Mouse (Mus musculus) hindbrain, embryonic 16.5 days (tissue): Measurements from ENCODE around the gene Tprkb. TPM values are rescaled to one million over a fixed set of nuclear protein-coding genes. Genes with fewer than 3 reads are reported as not detected.
"Not testable (repeated sequence)": the region's sequence is repeated elsewhere in the genome, so short reads cannot be mapped to it uniquely, and the experiment has no call there.

Source experiments
- ATAC-seq: fragments of 200-750 bp; cut with Nextera tagmentation; 2 replicates; pipeline ENCODE4 v1.8.0; 2017; ENCODE audit warnings: moderate TSS enrichment, moderate library complexity
- H3K27ac ChIP-seq: fragments of 300-500 bp; sonication (generic); 2 replicates; pipeline ENCODE4 v1.5.1; 2014; ENCODE audit warnings: low read depth, mild to moderate bottlenecking, control low read depth, low read length, moderate library complexity
- H3K27me3 ChIP-seq: fragments of 300-500 bp; sonication (generic); replicated peaks from 2 replicates; pipeline ENCODE4 v1.6.1; 2014; ENCODE audit warnings: low read length; ENCODE audit not compliant: control insufficient read depth, insufficient read depth
- H3K36me3 ChIP-seq: fragments of 300-500 bp; sonication (generic); 2 replicates; pipeline ENCODE4 v1.6.1; 2014; ENCODE audit warnings: mild to moderate bottlenecking, low read length, moderate library complexity, mixed read lengths; ENCODE audit not compliant: control insufficient read depth, insufficient read depth
- H3K4me1 ChIP-seq: fragments of 300-500 bp; sonication (generic); 2 replicates; pipeline ENCODE4 v1.6.1; 2014; ENCODE audit warnings: low read depth, low read length; ENCODE audit not compliant: control insufficient read depth, insufficient read depth
- H3K4me2 ChIP-seq: fragments of 300-500 bp; sonication (generic); 2 replicates; pipeline ENCODE4 v1.6.1; 2014; ENCODE audit warnings: mild to moderate bottlenecking, low read length, control low read depth, moderate library complexity
- H3K4me3 ChIP-seq: fragments of 300-500 bp; sonication (generic); 2 replicates; pipeline ENCODE4 v1.5.1; 2014; ENCODE audit warnings: mild to moderate bottlenecking, low read length, control low read depth, moderate library complexity
- H3K9ac ChIP-seq: fragments of 300-500 bp; sonication (generic); 2 replicates; pipeline ENCODE4 v1.6.1; 2014; ENCODE audit warnings: low read depth, mild to moderate bottlenecking, control low read depth, low read length, moderate library complexity
- H3K9me3 ChIP-seq: fragments of 300-500 bp; sonication (generic); 2 replicates; pipeline ENCODE4 v1.6.1; 2014; ENCODE audit warnings: mild to moderate bottlenecking, low read length, moderate library complexity; ENCODE audit not compliant: control insufficient read depth
- WGBS: fragments of 180-500 bp; shearing (Covaris S2); extraction: QIAGEN DNeasy Blood & Tissue Kit; methylation state at CpG from one replicate; pipeline ENCODE4 v1.1.7; 2014; 5-methylcytosine and 5-hydroxymethylcytosine counted together
- polyA plus RNA-seq: library from polyadenylated mRNA; unstranded; fragments of >200 nt; fragmentation: Nextera tagmentation; extraction: Ambion mirVana; gene quantifications from 2 replicates; pipeline ENCODE4 v1.2.1, GENCODE M21; 2015

Gene Tprkb
- polyA plus RNA-seq = 49.3 and 53.3 TPM in 2 replicates

DNA sequence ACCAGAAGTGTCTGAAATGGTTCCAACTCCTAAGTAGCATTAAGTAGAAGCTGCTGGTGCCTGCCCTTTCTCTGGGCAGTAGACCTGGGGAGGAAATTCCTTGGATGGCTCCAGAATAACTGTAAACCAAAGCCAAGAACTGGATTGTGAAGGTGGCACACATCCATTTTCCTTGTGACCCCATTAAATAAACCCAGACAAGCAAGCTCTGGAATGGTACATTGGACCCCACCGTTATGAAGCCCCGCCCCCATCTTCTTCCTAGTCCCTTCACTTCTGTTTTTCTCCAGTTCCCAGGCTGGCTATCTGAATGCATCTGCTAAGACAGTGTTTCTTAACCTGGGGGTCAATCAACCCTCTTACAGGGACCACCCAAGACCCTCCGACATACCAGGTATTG is at the start of gene Tprkb:
Tprkb (plus strand) TSS at position 279 of the 400 bp plus-strand sequence.
- Histone ChIP-seq H3K4me3 (no peak within 1 kb of the TSS), H3K27ac (no peak within 1 kb of the TSS), H3K9me3 (no peaks in the 10 kb centered on the region), H3K27me3 (no peaks in the 10 kb centered on the region), H3K9ac (no peak within 1 kb of the TSS), H3K4me1 (peaks cover 11% of the 10 kb centered on the region), H3K36me3 (no peaks in the 10 kb centered on the region), H3K4me2 (no peak within 1 kb of the TSS)
- 90% methylated on average over 3 of the region's 3 CpGs for WGBS
- no peak for ATAC-seq

DNA sequence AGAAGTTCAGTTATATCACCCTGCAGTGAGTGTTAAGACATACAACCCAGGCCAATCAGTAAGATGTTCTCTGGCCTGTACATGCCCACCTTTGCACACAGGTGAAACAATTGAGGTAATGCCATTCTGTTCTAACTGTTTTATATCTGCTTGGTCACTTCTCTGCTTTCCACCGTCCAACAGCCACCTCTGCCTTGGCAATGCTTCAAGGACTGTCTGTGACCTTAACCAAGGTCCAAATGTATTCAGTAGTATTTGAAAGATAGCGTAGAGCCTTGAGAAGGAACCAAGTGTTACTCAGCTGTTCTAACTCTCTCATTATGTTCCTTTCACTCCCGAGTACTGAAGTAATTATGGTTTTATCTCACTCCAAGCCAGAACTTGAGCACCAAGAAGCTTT is 49.1 kb upstream of the Tprkb start:
- H3K9ac ChIP-seq = no peak overlapping the region
- H3K4me1 ChIP-seq = no peaks in the 10 kb centered on the region
- 69% methylated on average over 3 of the region's 3 CpGs for WGBS
- H3K4me3 ChIP-seq = no peak overlapping the region
- H3K36me3 ChIP-seq = no peaks in the 10 kb centered on the region
- ATAC-seq = no peak
- H3K27ac ChIP-seq = no peak overlapping the region
- H3K9me3 ChIP-seq = no peaks in the 10 kb centered on the region
- no peak overlapping the region for H3K4me2 ChIP-seq
- no peaks in the 10 kb centered on the region for H3K27me3 ChIP-seq

DNA sequence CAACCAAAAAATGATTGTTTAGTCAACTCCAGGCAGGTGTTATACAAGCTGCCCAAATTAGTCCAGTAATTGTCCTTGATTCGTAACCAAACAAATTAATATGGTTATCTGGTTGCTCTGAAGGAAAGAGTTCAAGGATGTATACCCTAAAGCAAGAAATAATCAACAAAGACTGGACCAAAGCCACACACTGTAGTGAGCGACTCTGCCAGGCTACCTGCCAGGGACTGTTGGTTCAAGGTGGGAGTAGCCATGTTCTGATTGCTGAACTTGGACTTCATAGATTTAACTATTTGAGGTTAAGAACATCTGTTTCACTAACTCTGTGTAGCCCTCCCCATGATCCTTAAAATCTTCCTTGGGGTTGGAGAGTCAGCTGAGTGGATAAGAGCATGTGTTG is 48.5 kb upstream of the Tprkb start:
- H3K9ac ChIP-seq = no peak overlapping the region
- H3K9me3 ChIP-seq = no peaks in the 10 kb centered on the region
- H3K4me1 ChIP-seq = no peaks in the 10 kb centered on the region
- no peak overlapping the region for H3K4me3 ChIP-seq
- no peak for ATAC-seq
- H3K36me3 ChIP-seq = no peaks in the 10 kb centered on the region
- H3K4me2 ChIP-seq = no peak overlapping the region
- no peak overlapping the region for H3K27ac ChIP-seq
- 79% methylated on average over 2 of the region's 2 CpGs for WGBS
- H3K27me3 ChIP-seq = no peaks in the 10 kb centered on the region

DNA sequence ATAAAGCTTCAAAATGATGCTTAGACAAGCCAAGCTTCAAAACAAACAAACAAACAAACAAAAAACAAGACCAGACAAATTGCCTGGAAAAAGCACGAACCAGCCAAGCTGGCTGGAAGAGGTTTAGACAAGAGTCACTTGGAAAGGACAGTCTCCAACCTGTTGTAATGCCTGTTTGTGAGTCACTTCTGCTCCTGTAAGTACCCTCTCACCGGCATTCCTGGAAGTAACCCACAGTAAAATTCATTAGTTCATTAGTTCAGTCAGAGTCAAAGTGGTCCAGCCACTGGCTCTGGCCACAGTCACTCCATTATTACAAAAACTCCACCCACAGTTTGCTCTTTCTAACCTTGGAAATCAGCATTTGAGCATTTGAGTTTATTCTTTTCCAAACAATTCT is 47.8 kb upstream of the Tprkb start:
- Histone ChIP-seq H3K27ac (no peak overlapping the region), H3K4me3 (no peak overlapping the region), H3K4me2 (no peak overlapping the region), H3K9ac (no peak overlapping the region), H3K36me3 (no peaks in the 10 kb centered on the region), H3K9me3 (no peaks in the 10 kb centered on the region), H3K27me3 (no peaks in the 10 kb centered on the region), H3K4me1 (no peaks in the 10 kb centered on the region)
- ATAC-seq = no peak
- WGBS = 92% methylated on average over 2 of the region's 2 CpGs

DNA sequence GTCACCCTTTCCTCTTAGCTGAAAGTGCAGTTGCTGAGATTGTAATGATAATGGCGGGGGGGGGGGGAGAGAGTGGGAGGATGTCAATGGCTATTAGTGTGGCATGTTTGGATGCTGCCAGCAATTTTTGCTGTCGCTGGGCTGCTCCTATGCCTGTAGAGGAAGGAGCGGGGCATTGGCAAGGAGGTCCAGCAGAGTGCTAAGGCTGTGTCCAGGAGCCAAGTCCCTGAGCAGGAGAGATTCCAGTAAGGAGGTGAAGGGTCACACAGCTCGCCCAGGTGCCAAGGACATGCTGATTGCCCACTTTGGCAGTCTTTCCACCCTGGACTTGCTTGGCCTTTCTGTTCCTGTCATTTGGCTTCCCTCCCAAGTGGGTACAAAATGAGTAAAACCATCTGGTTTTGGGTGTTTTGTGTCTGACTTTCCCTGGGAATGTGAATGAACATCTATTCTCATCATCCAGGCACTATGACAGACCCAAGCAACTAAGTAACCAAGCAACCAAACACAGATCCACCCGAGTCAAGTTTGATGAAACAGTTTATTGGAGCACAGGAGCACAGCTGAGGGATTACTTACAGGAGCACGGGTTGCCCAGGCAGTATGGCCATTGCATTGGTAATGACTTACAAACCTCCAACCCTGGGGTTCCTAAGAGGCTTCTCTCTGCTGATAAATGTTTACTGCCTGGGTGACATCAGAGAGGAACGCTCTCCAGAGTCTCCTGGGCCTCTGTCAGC is 46.6 kb upstream of the Tprkb start:
- not testable (repeated sequence) for H3K27ac ChIP-seq, H3K4me1 ChIP-seq, H3K9ac ChIP-seq, H3K4me2 ChIP-seq, H3K4me3 ChIP-seq, H3K9me3 ChIP-seq, H3K36me3 ChIP-seq, H3K27me3 ChIP-seq
- WGBS = 45% methylated on average over 5 of the region's 7 CpGs
- peak; percentile 91 for ATAC-seq

DNA sequence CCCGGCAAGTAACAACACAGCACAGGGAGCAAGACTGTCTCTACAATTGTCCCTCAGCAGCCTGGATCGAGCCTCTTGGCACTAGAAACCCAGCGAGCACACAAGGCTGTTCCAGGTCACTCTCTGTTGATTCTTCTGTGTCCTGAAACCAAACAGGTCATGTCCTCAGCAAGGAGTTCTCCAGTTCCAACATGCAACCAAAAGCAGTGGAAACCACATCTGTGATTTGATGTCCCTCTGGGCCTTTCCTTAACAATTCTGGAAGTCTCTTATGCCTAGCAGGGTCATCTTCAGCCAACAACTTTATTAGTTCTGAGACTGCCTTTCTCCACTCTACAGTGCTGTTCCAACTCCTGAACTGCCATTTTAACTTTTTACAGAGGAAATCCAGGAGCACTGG is 45.5 kb upstream of the Tprkb start:
- not testable (repeated sequence) for H3K9me3 ChIP-seq, ATAC-seq, H3K36me3 ChIP-seq, H3K9ac ChIP-seq, H3K4me2 ChIP-seq, H3K4me1 ChIP-seq, H3K27ac ChIP-seq, H3K27me3 ChIP-seq, H3K4me3 ChIP-seq
- WGBS = 83% methylated on average over 3 of the region's 3 CpGs

DNA sequence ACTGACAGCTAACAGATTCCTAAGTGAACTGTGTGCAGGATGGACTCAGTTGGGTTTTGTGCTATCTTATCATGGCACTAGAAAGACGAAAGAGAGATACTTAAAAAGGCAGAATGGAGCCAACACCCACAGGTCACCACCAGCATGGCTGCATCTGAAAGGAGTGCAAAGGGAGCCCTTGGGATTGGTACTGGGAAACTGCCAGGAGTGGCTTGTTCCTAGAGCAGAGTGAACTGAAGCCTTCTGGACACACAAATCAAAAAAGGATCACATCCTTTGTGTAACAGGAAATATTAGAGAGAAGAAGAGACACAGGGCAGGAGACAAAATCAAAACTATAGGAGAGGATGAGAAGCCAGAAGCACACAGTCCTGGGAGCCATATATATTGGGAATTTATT is 44.7 kb upstream of the Tprkb start:
- not testable (repeated sequence) for ATAC-seq, H3K4me2 ChIP-seq, H3K9me3 ChIP-seq, H3K27ac ChIP-seq, H3K36me3 ChIP-seq, H3K9ac ChIP-seq, H3K4me1 ChIP-seq, H3K4me3 ChIP-seq, H3K27me3 ChIP-seq
- WGBS = 70% methylated on average over 1 of the region's 1 CpGs

DNA sequence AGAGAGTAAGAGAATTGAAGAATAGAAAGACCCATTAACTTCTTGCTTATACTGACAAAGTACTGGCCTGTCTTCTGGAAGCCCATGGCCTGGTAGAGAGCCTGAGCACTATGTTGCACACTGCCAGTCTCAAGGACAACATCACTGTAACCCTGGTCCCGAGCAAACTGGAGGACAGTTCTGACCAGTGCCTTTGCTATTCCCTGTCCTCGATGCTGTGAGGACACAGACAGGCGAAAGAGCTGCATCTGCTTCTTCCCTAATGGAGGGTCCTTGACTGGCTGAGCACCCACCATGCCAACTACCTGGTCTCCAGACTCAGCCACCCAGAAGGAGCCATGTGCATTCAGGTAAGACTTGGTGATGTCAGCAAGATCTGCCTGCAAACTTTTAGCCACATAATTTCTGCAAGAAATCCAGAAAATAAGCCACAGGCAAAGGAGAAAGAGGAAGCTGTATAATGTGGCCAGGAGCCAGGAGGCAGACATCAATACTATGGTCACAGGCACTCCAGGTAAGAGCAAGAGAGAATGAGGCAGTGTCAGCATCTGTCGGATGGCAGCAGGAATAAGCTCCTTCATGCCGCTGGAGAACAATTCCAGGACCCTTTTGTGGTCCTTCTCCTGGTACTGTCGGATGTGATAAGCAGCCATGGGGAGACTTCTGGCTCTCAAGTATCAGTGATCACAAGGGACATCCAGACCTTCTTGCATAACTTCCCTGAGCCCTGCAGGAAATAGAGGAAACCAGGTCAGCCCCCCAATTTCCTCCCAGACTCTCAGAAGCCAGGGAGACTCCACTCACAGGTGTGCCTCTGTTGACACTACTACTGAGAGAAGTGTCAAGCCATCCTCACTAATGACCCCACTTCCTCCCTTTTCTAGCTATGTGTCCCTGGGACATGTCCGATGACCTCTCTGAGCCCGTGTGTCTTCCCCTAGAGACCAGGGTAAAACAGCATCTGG is 43.7 kb upstream of the Tprkb start:
- H3K27ac ChIP-seq = no peak overlapping the region
- no peaks in the 10 kb centered on the region for H3K9me3 ChIP-seq
- no peaks in the 10 kb centered on the region for H3K36me3 ChIP-seq
- H3K4me2 ChIP-seq = no peak overlapping the region
- ATAC-seq = no peak
- no peaks in the 10 kb centered on the region for H3K4me1 ChIP-seq
- H3K27me3 ChIP-seq = no peaks in the 10 kb centered on the region
- no peak overlapping the region for H3K4me3 ChIP-seq
- 82% methylated on average over 8 of the region's 8 CpGs for WGBS
- H3K9ac ChIP-seq = no peak overlapping the region

DNA sequence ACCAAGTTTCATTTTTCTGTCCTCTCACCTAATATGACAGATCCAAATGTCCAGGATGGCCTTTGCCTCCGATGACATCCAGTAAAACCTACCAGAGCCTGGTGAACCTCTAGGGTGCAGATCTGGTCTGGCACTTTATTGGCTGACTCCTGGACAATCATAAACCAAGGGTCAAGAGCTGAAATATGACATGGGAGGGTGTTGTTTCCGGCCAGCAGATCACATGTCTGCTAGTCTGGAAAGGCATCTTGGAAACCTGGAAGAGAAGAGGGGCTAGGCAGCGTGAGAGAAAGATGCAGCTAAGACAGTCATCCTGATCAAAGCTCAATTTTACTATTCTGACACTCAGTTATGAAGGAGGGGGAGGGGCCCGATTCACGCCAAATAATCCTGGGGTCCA is 42.7 kb upstream of the Tprkb start, which contains the start of gene Nat8f2:
Nat8f2 (minus strand) TSS at position 153 of the 400 bp plus-strand sequence.
- not testable (repeated sequence) for H3K27ac ChIP-seq, H3K4me1 ChIP-seq, ATAC-seq, H3K9me3 ChIP-seq, H3K4me3 ChIP-seq, H3K27me3 ChIP-seq, H3K9ac ChIP-seq, H3K4me2 ChIP-seq, H3K36me3 ChIP-seq
- WGBS = 89% methylated on average over 5 of the region's 5 CpGs
